Mouse (Mus musculus) neural tube, embryonic 10.5 days (tissue): Measurements from ENCODE around the gene Lgals4.

ENCODE experiments used
- DNase-seq: peaks from one replicate; pipeline ENCODE4 v3.0.0-alpha.2; 2017; ENCODE audit warnings: low spot score; ENCODE audit errors: extremely low spot score

Gene Lgals4

GRCm38 (mm10) chr7:28833723-28834347 is at the start of gene Lgals4:
TSS of gene Lgals4 (plus strand) at chr7:28833854.
- no peak for DNase-seq

GRCm38 (mm10) chr7:28785161-28785560 is 48.5 kb upstream of the Lgals4 start:
- DNase-seq, result no peak

- DNase-seq, result no peak
These were observed 45.8 kb upstream of the Lgals4 start for GRCm38 (mm10) chr7:28787884-28788283.

GRCm38 (mm10) chr7:28788307-28789195 is 45.1 kb upstream of the Lgals4 start, which contains the start of gene Rinl:
TSS of gene Rinl (plus strand) at chr7:28788969.
- DNase-seq, result no peak

GRCm38 (mm10) chr7:28789235-28789634 is 44.4 kb upstream of the Lgals4 start:
- no peak for DNase-seq

DNA sequence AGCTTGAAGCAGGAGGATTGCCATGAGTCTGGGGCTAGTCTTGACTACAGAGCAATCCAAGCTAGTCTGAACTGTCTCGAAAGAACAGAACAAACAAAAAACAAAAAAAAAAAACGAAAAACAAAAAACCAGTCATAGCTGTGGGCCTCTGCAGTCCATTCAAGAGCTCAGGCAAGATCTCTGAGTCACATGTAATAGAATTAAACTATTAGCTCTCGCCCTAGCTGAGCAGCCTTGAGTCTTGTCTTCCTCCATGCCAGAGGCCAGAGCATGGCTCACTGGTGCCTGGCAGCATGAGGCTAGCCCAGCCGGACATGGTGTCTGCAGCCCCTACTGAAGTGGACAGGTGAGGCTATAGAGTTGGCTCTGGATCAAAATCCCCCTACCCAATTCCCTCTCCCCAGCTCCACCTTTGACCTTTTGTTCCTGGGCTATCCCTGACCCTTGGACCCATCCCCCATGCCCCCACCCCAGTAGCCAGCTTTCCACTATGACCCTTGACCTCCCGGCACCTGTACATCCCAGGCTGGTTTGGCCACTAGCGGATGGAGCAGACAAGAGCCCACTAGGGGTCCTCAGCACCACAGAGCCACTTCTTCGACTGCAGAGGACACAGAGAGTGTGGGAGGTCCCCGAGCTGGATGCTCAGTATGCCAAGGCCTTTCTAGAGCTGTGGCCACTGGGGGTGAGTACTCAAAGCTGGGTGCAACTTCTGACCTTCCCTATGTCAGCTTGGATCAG is 43.4 kb upstream of the Lgals4 start:
- no peak for DNase-seq

DNA sequence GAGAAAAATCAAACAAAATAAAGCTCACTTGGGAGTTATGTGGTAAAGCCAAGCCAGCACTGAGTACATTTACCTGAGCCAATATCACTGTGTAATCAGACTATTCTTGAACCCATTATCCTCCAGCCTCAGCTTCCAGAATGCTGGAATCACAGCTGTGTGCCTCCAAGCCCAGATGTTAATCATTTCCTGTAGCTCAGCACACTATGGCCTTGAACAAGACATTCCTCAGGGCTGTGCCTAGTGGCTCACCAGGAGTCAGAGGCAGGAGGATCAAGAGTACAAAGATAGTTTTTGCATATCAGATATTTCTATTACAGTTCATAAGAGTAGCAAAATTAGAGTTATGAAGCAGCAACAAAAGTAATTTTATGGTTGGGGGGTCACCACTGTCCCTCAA is 41.9 kb upstream of the Lgals4 start:
- DNase-seq, result no peak

DNA sequence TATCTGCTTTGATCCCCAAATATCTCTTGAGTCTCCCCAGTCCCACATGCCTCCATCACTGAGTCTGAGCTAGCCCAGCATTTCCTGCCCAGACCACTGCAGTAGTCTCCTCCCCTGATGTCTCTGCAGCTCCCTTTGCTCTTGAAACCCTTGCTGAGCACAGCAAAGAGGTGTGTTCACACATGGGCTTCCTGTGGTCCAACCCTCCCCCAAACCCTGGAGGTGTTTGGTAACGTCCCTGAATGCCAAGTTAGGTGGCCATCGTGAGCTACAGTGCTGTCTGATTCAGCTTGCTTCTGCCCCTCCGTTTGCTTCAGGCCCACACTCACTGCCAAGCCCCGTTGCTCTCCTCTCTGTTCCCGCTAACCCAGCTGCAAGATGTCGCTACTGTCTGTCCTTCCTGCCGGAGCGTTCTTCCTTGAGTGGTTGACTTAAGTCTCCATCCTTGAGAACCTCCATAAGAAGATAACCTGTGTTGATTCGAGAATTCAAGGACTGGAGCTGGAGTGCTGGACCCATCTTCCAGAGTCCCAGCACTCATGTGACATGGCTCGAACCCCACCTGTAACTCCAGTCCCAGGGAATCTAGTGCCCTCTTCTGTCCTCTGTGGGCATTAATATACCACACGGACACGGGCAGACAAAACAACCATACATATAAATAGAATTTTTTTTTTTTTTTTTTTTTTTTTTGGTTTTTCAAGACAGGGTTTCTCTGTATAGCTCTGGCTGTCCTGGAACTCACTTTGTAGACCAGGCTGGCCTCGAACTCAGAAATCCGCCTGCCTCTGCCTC is 41.1 kb upstream of the Lgals4 start:
- no peak for DNase-seq

DNA sequence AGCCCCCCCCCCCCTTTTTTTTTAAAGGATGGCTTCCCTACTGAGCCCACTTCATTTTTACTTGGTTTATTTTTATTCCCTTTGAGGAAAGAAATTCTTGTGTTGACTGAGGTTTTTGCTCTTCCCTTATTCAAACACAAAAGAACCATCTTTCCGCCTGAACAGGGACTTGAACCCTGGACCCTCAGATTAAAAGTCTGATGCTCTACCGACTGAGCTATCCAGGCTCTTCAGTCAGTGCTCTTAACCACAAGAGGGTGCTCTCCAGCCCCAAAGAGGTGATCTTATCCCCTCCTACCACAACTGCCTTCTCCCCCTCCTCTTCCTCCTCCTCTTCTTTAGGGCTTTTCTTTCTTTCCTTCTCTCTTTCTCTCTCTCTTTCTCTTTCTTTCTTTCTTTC is 39.8 kb upstream of the Lgals4 start:
- DNase-seq, result no peak

DNA sequence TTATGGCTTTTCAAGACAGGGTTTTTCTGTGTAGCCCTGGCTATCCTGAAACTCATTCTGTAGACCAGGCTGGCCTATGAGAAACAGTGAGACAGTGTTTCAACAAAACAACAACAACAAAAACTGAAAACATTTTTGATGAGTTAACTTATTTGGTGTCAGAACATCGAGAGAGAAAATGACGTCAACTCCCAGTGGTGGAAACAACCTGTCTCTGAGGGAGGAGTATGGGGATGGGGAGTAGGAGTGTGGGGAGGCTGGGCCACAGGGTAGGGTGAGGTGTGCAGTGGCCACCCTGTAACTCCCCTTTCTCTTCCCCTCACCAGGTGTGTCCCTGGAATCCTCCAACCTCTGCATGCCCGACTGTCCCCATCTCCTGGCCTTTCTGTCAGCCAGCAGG is 39.2 kb upstream of the Lgals4 start:
- DNase-seq, result no peak

DNA sequence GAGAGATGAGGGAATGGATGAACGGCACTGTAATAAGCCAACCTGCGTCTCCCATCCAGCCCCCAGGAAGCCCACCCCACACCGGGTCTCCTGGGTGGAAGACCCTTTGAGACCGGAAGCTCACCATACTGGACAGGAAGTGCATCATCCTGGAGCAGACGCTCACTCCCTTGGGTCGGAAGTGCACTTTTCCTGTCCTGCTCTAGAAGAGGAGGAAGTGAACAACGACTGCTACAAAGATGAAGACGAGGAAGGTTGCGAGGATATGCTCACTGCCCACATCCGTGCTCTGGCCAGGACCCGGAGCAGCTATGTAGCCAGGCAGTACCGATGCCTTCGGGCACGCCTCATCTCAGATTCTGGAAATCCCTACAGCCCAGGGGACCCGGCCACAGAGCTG is 37.8 kb upstream of the Lgals4 start:
- no peak for DNase-seq

- DNase-seq, result peak; percentile 78
These were observed 37.1 kb upstream of the Lgals4 start for GRCm38 (mm10) chr7:28796562-28796975.

DNA sequence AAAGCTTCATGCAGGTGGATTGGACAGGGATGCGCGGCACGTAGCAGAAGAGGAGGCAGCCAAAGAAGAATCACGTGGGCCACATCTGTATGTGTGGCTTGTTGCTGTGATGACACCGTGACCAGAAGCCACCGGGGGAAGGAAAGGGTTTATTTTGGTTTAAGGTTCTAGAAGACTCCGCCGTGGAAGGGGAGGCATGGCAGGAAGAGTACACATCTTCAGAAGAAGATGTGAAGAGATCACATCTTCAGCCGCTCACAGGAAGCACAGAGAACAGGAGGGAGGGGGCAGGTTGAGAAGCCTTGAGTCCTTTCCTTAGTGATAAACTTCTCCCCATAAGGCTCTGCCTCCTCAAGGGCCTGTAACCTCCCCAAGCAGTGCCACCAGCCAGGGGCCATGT is 33.7 kb upstream of the Lgals4 start:
- DNase-seq, result no peak

DNA sequence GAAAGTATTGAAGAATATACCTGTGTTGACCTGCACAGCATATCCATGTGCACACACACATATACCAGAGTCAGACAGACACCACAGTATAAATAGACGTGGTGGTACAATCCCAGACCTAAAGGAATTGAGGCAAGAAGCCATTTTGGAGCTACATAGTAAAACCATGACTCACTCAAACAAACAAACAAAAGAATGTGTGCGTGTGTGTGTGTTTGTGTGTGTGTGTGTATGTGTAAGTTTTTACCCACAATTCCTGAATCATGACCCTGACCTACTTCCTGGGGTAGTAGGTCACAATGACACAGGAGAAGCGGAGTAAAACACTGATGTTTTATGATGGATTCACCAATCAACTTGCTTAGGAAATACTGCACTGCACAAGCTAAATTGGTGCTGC is 32.2 kb upstream of the Lgals4 start:
- no peak for DNase-seq

- no peak for DNase-seq
These were observed 31.6 kb upstream of the Lgals4 start for GRCm38 (mm10) chr7:28801901-28802670.

- DNase-seq, result no peak
These were observed 30.6 kb upstream of the Lgals4 start for GRCm38 (mm10) chr7:28802846-28803588.

GRCm38 (mm10) chr7:28803756-28804155 is 29.9 kb upstream of the Lgals4 start:
- no peak for DNase-seq

DNA sequence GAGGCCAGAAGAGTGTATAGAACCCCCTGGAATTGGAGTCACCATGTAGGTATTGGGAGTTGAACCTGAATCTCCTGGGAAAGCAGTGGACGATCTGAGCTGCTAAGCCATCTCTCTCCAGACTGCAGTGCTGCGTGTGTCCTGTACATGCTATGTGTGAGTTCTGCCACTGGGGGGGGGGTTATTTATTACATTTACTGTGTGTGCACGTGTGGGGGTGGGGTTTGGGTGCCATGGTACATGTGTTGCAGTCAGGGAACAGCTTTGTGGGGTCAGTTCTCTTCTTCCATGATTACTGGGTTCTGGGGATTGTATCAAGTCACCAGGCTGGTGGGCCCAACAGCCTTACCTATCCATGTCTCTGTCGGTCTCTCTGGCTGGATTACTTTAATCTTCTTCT is 26.8 kb upstream of the Lgals4 start:
- no peak for DNase-seq

DNA sequence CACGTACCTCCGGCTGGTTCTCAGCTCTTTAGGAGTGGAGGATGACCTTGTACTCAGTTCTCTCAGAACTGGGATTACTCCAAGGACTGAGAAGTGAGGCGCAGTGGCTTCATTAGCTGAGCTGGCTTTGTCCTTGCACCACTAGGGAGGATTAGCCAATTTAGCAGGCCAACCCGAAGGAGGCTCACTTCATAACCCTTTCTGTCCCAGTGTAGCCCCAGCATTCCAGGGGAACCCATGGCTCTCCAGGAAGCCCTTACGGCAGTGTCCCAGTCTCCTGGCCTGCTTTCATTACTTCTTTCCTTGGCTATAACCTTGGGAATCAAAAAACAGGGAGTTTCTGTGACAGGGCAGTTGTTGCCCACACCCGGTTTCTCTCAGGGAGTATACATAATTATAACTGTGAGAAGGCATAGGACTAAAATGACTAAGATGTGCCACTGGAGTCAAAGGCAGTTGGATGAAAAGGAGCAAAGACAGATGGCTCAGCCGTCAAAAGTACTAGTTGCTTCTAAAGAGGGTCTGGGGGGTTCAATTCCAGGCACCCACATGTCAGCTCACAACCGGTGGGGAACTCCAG is 25.9 kb upstream of the Lgals4 start:
- no peak for DNase-seq
